Mouse (Mus musculus) lung, postnatal 0 days (tissue): ENCODE data around the gene Fcna.

ENCODE experiments used
- CTCF ChIP-seq: IDR thresholded peaks from 2 replicates; pipeline ENCODE4 v1.5.1; 2016; ENCODE audit warnings: antibody characterized with exemption, mild to moderate bottlenecking
- EP300 ChIP-seq: IDR thresholded peaks from 2 replicates; pipeline ENCODE4 v1.6.1; 2016; ENCODE audit warnings: antibody characterized with exemption, mild to moderate bottlenecking, control low read depth

- TF ChIP-seq CTCF, result no peak
- no peak for TF ChIP-seq EP300
These were observed 51.6 kb downstream of the Fcna start for GRCm38 (mm10) chr2:25576028-25576850.
